Mouse (Mus musculus): Measurements from ENCODE around the gene Olfr325. TPM values are rescaled to one million over a fixed set of nuclear protein-coding genes. Genes with fewer than 3 reads are reported as not detected.

Olfr325 gene
- polyA plus RNA-seq, 1 experiment from 2014 or later, result not detected

GRCm38 (mm10) chr11:58597837-58598236 is 20.3 kb downstream of the Olfr325 start:
- Histone ChIP-seq H3K9me3 (ENCODE audit: control insufficient read depth, low read length) (no peaks in the 10 kb centered on the region), H3K27ac (ENCODE audit: low read depth, low read length) (no peak overlapping the region), H3K27me3 (replicated peaks; ENCODE audit: control insufficient read depth, insufficient read depth, low read length) (no peaks in the 10 kb centered on the region), H3K4me1 (ENCODE audit: control insufficient read depth, insufficient read depth, low read depth, low read length) (no peaks in the 10 kb centered on the region), H3K36me3 (ENCODE audit: control insufficient read depth, insufficient read depth, low read length) (no peaks in the 10 kb centered on the region), H3K9ac (ENCODE audit: low read depth, low read length) (no peak overlapping the region), H3K4me2 (ENCODE audit: low read length) (no peak overlapping the region), H3K4me3 (ENCODE audit: low read length) (no peak overlapping the region)
- 90% methylated on average over 13 of the region's 13 CpGs for WGBS
- ATAC-seq, result no peak

GRCm38 (mm10) chr11:58602062-58602461 is 24.5 kb downstream of the Olfr325 start:
- Histone ChIP-seq H3K27ac (ENCODE audit: low read depth, low read length) (no peak overlapping the region), H3K36me3 (ENCODE audit: control insufficient read depth, insufficient read depth, low read length) (no peaks in the 10 kb centered on the region), H3K4me3 (ENCODE audit: low read length) (no peak overlapping the region), H3K9me3 (ENCODE audit: control insufficient read depth, low read length) (no peaks in the 10 kb centered on the region), H3K4me1 (ENCODE audit: control insufficient read depth, insufficient read depth, low read depth, low read length) (no peaks in the 10 kb centered on the region), H3K27me3 (replicated peaks; ENCODE audit: control insufficient read depth, insufficient read depth, low read length) (no peaks in the 10 kb centered on the region), H3K4me2 (ENCODE audit: low read length) (no peak overlapping the region), H3K9ac (ENCODE audit: low read depth, low read length) (no peak overlapping the region)
- no peak for ATAC-seq

GRCm38 (mm10) chr11:58602800-58603560 is 25.4 kb downstream of the Olfr325 start:
- Histone ChIP-seq H3K9me3 (ENCODE audit: control insufficient read depth, low read length) (no peaks in the 10 kb centered on the region), H3K9ac (ENCODE audit: low read depth, low read length) (no peak overlapping the region), H3K4me3 (ENCODE audit: low read length) (no peak overlapping the region), H3K4me2 (ENCODE audit: low read length) (no peak overlapping the region), H3K36me3 (ENCODE audit: control insufficient read depth, insufficient read depth, low read length) (no peaks in the 10 kb centered on the region), H3K27me3 (replicated peaks; ENCODE audit: control insufficient read depth, insufficient read depth, low read length) (no peaks in the 10 kb centered on the region), H3K4me1 (ENCODE audit: control insufficient read depth, insufficient read depth, low read depth, low read length) (no peaks in the 10 kb centered on the region), H3K27ac (ENCODE audit: low read depth, low read length) (no peak overlapping the region)
- WGBS, result 82% methylated on average over 6 of the region's 6 CpGs
- ATAC-seq, result no peak

- Histone ChIP-seq H3K9me3 (ENCODE audit: control insufficient read depth, low read length) (no peaks in the 10 kb centered on the region), H3K9ac (ENCODE audit: low read depth, low read length) (no peak overlapping the region)
Measured at GRCm38 (mm10) chr11:58604688-58605087, 27.2 kb downstream of the Olfr325 start.

GRCm38 (mm10) chr11:58605228-58605627 is 27.7 kb downstream of the Olfr325 start:
- no peaks in the 10 kb centered on the region for H3K4me1 ChIP-seq (ENCODE audit: control insufficient read depth, insufficient read depth, low read depth, low read length)
- no peak overlapping the region for H3K9ac ChIP-seq (ENCODE audit: low read depth, low read length)
- H3K4me2 ChIP-seq (ENCODE audit: low read length), result no peak overlapping the region
- no peak overlapping the region for H3K4me3 ChIP-seq (ENCODE audit: low read length)
- WGBS, result 95% methylated on average over 3 of the region's 3 CpGs
- H3K27me3 ChIP-seq (replicated peaks; ENCODE audit: control insufficient read depth, insufficient read depth, low read length), result no peaks in the 10 kb centered on the region
- ATAC-seq, result no peak
- H3K36me3 ChIP-seq (ENCODE audit: control insufficient read depth, insufficient read depth, low read length), result no peaks in the 10 kb centered on the region
- no peak overlapping the region for H3K27ac ChIP-seq (ENCODE audit: low read depth, low read length)
- H3K9me3 ChIP-seq (ENCODE audit: control insufficient read depth, low read length), result no peaks in the 10 kb centered on the region

More at GRCm38 (mm10) chr11:58604688-58605087, 27.2 kb downstream of the Olfr325 start:
- Histone ChIP-seq H3K27ac (ENCODE audit: low read depth, low read length) (no peak overlapping the region), H3K27me3 (replicated peaks; ENCODE audit: control insufficient read depth, insufficient read depth, low read length) (no peaks in the 10 kb centered on the region), H3K36me3 (ENCODE audit: control insufficient read depth, insufficient read depth, low read length) (no peaks in the 10 kb centered on the region), H3K4me1 (ENCODE audit: control insufficient read depth, insufficient read depth, low read depth, low read length) (no peaks in the 10 kb centered on the region), H3K4me3 (ENCODE audit: low read length) (no peak overlapping the region), H3K4me2 (ENCODE audit: low read length) (no peak overlapping the region)
- ATAC-seq, result no peak
- 59% methylated on average over 2 of the region's 2 CpGs for WGBS

GRCm38 (mm10) chr11:58606177-58606919 is 28.8 kb downstream of the Olfr325 start:
- Histone ChIP-seq H3K27ac (ENCODE audit: low read depth, low read length) (no peak overlapping the region), H3K9ac (ENCODE audit: low read depth, low read length) (no peak overlapping the region), H3K9me3 (ENCODE audit: control insufficient read depth, low read length) (no peaks in the 10 kb centered on the region), H3K27me3 (replicated peaks; ENCODE audit: control insufficient read depth, insufficient read depth, low read length) (no peaks in the 10 kb centered on the region), H3K36me3 (ENCODE audit: control insufficient read depth, insufficient read depth, low read length) (no peaks in the 10 kb centered on the region), H3K4me3 (ENCODE audit: low read length) (no peak overlapping the region), H3K4me2 (ENCODE audit: low read length) (no peak overlapping the region), H3K4me1 (ENCODE audit: control insufficient read depth, insufficient read depth, low read depth, low read length) (no peaks in the 10 kb centered on the region)
- no peak for ATAC-seq
- 88% methylated on average over 12 of the region's 12 CpGs for WGBS

- Histone ChIP-seq H3K9me3 (ENCODE audit: control insufficient read depth, low read length) (no peaks in the 10 kb centered on the region), H3K36me3 (ENCODE audit: control insufficient read depth, insufficient read depth, low read length) (no peaks in the 10 kb centered on the region), H3K4me1 (ENCODE audit: control insufficient read depth, insufficient read depth, low read depth, low read length) (no peaks in the 10 kb centered on the region), H3K9ac (ENCODE audit: low read depth, low read length) (no peak overlapping the region), H3K27ac (ENCODE audit: low read depth, low read length) (no peak overlapping the region), H3K27me3 (replicated peaks; ENCODE audit: control insufficient read depth, insufficient read depth, low read length) (no peaks in the 10 kb centered on the region), H3K4me2 (ENCODE audit: low read length) (no peak overlapping the region), H3K4me3 (ENCODE audit: low read length) (no peak overlapping the region)
- no peak for ATAC-seq
- 75% methylated on average over 6 of the region's 6 CpGs for WGBS
Measured at GRCm38 (mm10) chr11:58607030-58607429, 29.5 kb downstream of the Olfr325 start.

- Histone ChIP-seq H3K4me1 (ENCODE audit: control insufficient read depth, insufficient read depth, low read depth, low read length) (no peaks in the 10 kb centered on the region), H3K4me3 (ENCODE audit: low read length) (no peak overlapping the region), H3K4me2 (ENCODE audit: low read length) (no peak overlapping the region), H3K27me3 (replicated peaks; ENCODE audit: control insufficient read depth, insufficient read depth, low read length) (no peaks in the 10 kb centered on the region), H3K36me3 (ENCODE audit: control insufficient read depth, insufficient read depth, low read length) (no peaks in the 10 kb centered on the region), H3K9ac (ENCODE audit: low read depth, low read length) (no peak overlapping the region), H3K9me3 (ENCODE audit: control insufficient read depth, low read length) (no peaks in the 10 kb centered on the region), H3K27ac (ENCODE audit: low read depth, low read length) (no peak overlapping the region)
- no peak for ATAC-seq
- WGBS, result 82% methylated on average over 3 of the region's 3 CpGs
Measured at GRCm38 (mm10) chr11:58613359-58613758, 35.8 kb downstream of the Olfr325 start.

- Histone ChIP-seq H3K27me3 (replicated peaks; ENCODE audit: control insufficient read depth, insufficient read depth, low read length) (no peaks in the 10 kb centered on the region), H3K36me3 (ENCODE audit: control insufficient read depth, insufficient read depth, low read length) (no peaks in the 10 kb centered on the region), H3K4me3 (ENCODE audit: low read length) (no peak overlapping the region), H3K9ac (ENCODE audit: low read depth, low read length) (no peak overlapping the region), H3K4me1 (ENCODE audit: control insufficient read depth, insufficient read depth, low read depth, low read length) (no peaks in the 10 kb centered on the region), H3K4me2 (ENCODE audit: low read length) (no peak overlapping the region), H3K27ac (ENCODE audit: low read depth, low read length) (no peak overlapping the region), H3K9me3 (ENCODE audit: control insufficient read depth, low read length) (no peaks in the 10 kb centered on the region)
- ATAC-seq, result no peak
Measured at GRCm38 (mm10) chr11:58614526-58614925, 37.0 kb downstream of the Olfr325 start.
